Mouse (Mus musculus) embryo, embryonic 9.5 days (tissue): ENCODE measurements around the gene 6030498E09Rik.

Source experiments
- DNase-seq: peaks from one replicate; pipeline ENCODE4 v3.0.0-alpha.2; 2017; ENCODE audit errors: extremely low spot score

Gene 6030498E09Rik

GRCm38 (mm10) chrX:38772478-38772877 lies at the start of gene 6030498E09Rik:
Gene 6030498E09Rik, plus strand, starts transcription at chrX:38772671.
- no peak for DNase-seq

- no peak for DNase-seq
These were observed 42.4 kb upstream of the 6030498E09Rik start for GRCm38 (mm10) chrX:38730081-38730480.

GRCm38 (mm10) chrX:38730639-38731038 lies 41.8 kb upstream of the 6030498E09Rik start:
- DNase-seq, result no peak

GRCm38 (mm10) chrX:38733683-38734082 lies 38.8 kb upstream of the 6030498E09Rik start:
- DNase-seq, result no peak

- no peak for DNase-seq
These were observed 37.3 kb upstream of the 6030498E09Rik start for GRCm38 (mm10) chrX:38734916-38735880.

GRCm38 (mm10) chrX:38771453-38771852 lies 1.0 kb upstream of the 6030498E09Rik start:
- no peak for DNase-seq

GRCm38 (mm10) chrX:38771886-38772285 lies 585 bp upstream of the 6030498E09Rik start:
- peak; percentile 1 for DNase-seq

GRCm38 (mm10) chrX:38794373-38794772 lies 21.9 kb downstream of the 6030498E09Rik start:
- DNase-seq, result no peak

GRCm38 (mm10) chrX:38813934-38814333 lies 41.5 kb downstream of the 6030498E09Rik start:
- DNase-seq, result no peak

GRCm38 (mm10) chrX:38816841-38817240 lies 44.4 kb downstream of the 6030498E09Rik start:
- DNase-seq, result no peak

GRCm38 (mm10) chrX:38958571-38958970 lies 186.1 kb downstream of the 6030498E09Rik start:
- no peak for DNase-seq

- DNase-seq, result no peak
These were observed 223.8 kb downstream of the 6030498E09Rik start for GRCm38 (mm10) chrX:38996265-38996664.
